Mouse (Mus musculus) forebrain, embryonic 11.5 days (tissue): ENCODE data around the gene Capn5. TPM values are rescaled to one million over a fixed set of nuclear protein-coding genes. Genes with fewer than 3 reads are reported as not detected.

Source experiments
- ATAC-seq: fragments of 200-750 bp; cut with Nextera tagmentation; replicated peaks from 2 replicates; pipeline ENCODE4 v1.8.0; 2017; ENCODE audit warnings: moderate TSS enrichment; ENCODE audit not compliant: low FRiP score
- DNase-seq: peaks from one replicate; pipeline ENCODE4 v3.0.0-alpha.2; 2017; ENCODE audit warnings: low spot score
- H3K27ac ChIP-seq: fragments of 300-500 bp; sonication (generic); 2 replicates; pipeline ENCODE4 v1.5.1; 2014; ENCODE audit warnings: low read depth, low read length
- H3K27me3 ChIP-seq: fragments of 300-500 bp; sonication (generic); 2 replicates; pipeline ENCODE4 v1.6.1; 2014; ENCODE audit warnings: mild to moderate bottlenecking, low read length, mixed read lengths; ENCODE audit not compliant: control insufficient read depth, insufficient read depth
- H3K36me3 ChIP-seq: fragments of 300-500 bp; sonication (generic); 2 replicates; pipeline ENCODE4 v1.6.1; 2014; ENCODE audit warnings: mild to moderate bottlenecking, low read length, moderate library complexity, mixed read lengths; ENCODE audit not compliant: control insufficient read depth, insufficient read depth
- H3K4me1 ChIP-seq: fragments of 300-500 bp; sonication (generic); replicated peaks from 2 replicates; pipeline ENCODE4 v1.6.1; 2014; ENCODE audit warnings: low read length, mixed read lengths; ENCODE audit not compliant: control insufficient read depth, insufficient read depth
- H3K4me2 ChIP-seq: fragments of 300-500 bp; sonication (generic); 2 replicates; pipeline ENCODE4 v1.6.1; 2014; ENCODE audit warnings: low read depth, mild to moderate bottlenecking, low read length, moderate library complexity, mixed read lengths; ENCODE audit not compliant: severe bottlenecking
- H3K4me3 ChIP-seq: fragments of 300-500 bp; sonication (generic); 2 replicates; pipeline ENCODE4 v1.5.1; 2014; ENCODE audit warnings: low read depth, low read length
- H3K9ac ChIP-seq: fragments of 300-500 bp; sonication (generic); 2 replicates; pipeline ENCODE4 v1.6.1; 2014; ENCODE audit warnings: low read length
- H3K9me3 ChIP-seq: fragments of 300-500 bp; sonication (generic); 2 replicates; pipeline ENCODE4 v1.6.1; 2016; ENCODE audit warnings: low read length, mixed read lengths; ENCODE audit not compliant: control insufficient read depth
- WGBS: fragments of 180-500 bp; shearing (Covaris S2); extraction: QIAGEN DNeasy Blood & Tissue Kit; methylation state at CpG from one replicate; pipeline ENCODE4 v1.1.7; 2014; 5-methylcytosine and 5-hydroxymethylcytosine counted together
- polyA plus RNA-seq: library from polyadenylated mRNA; unstranded; fragments of >200 nt; fragmentation: Nextera tagmentation; extraction: Ambion mirVana; gene quantifications from 2 replicates; pipeline ENCODE4 v1.2.1, GENCODE M21; 2014

The Capn5 gene
- polyA plus RNA-seq, 1 experiment from 2014 or later, result 6.1 TPM

- Histone ChIP-seq H3K4me3 (no peak overlapping the region), H3K27ac (no peak overlapping the region), H3K4me1 (no peaks in the 10 kb centered on the region), H3K9me3 (no peaks in the 10 kb centered on the region), H3K36me3 (no peaks in the 10 kb centered on the region), H3K27me3 (no peaks in the 10 kb centered on the region), H3K4me2 (no peak overlapping the region), H3K9ac (no peak overlapping the region)
- 75% methylated on average over 16 of the region's 16 CpGs for WGBS
- no peak for DNase-seq
- ATAC-seq, result no peak
Measured at GRCm38 (mm10) chr7:98104481-98105435, 73.3 kb downstream of the Capn5 start.

- 74% methylated on average over 5 of the region's 5 CpGs for WGBS
- no peaks in the 10 kb centered on the region for H3K9me3 ChIP-seq
- DNase-seq (no peak), ATAC-seq (no peak)
- H3K4me1 ChIP-seq, result no peaks in the 10 kb centered on the region
- no peak overlapping the region for H3K4me3 ChIP-seq
- H3K36me3 ChIP-seq, result no peaks in the 10 kb centered on the region
- no peak overlapping the region for H3K4me2 ChIP-seq
- H3K9ac ChIP-seq, result no peak overlapping the region
- no peak overlapping the region for H3K27ac ChIP-seq
- H3K27me3 ChIP-seq, result no peaks in the 10 kb centered on the region
Measured at GRCm38 (mm10) chr7:98103942-98104292, 74.2 kb downstream of the Capn5 start.

GRCm38 (mm10) chr7:98103002-98103941 is 74.8 kb downstream of the Capn5 start:
- H3K9me3 ChIP-seq, result no peaks in the 10 kb centered on the region
- H3K9ac ChIP-seq, result peak overlapping the region; percentile 60
- no peaks in the 10 kb centered on the region for H3K27me3 ChIP-seq
- no peak overlapping the region for H3K27ac ChIP-seq
- ATAC-seq, result peak; percentile 80
- no peaks in the 10 kb centered on the region for H3K4me1 ChIP-seq
- peak overlapping the region; percentile 21 for H3K4me3 ChIP-seq
- H3K36me3 ChIP-seq, result no peaks in the 10 kb centered on the region
- WGBS, result 20% methylated on average over 20 of the region's 26 CpGs
- DNase-seq, result peak; percentile 93
- peak overlapping the region; percentile 45; the same call in 1 of the 2 replicates for H3K4me2 ChIP-seq

GRCm38 (mm10) chr7:98102488-98102887 is 75.6 kb downstream of the Capn5 start:
- no peak for DNase-seq
- H3K36me3 ChIP-seq, result no peaks in the 10 kb centered on the region; the same call in 1 of the 2 replicates
- H3K4me2 ChIP-seq, result no peak overlapping the region
- 0 out of 2 replicates have a peak, but pooled peaks have one; percentile 16 for ATAC-seq
- H3K4me3 ChIP-seq, result no peak overlapping the region
- no peaks in the 10 kb centered on the region for H3K9me3 ChIP-seq
- no peaks in the 10 kb centered on the region for H3K27me3 ChIP-seq
- peak overlapping the region; percentile 60 for H3K9ac ChIP-seq
- 94% methylated on average over 11 of the region's 11 CpGs for WGBS
- H3K4me1 ChIP-seq, result no peaks in the 10 kb centered on the region
- no peak overlapping the region for H3K27ac ChIP-seq

- Histone ChIP-seq H3K4me2 (no peak overlapping the region), H3K36me3 (no peaks in the 10 kb centered on the region; the same call in 1 of the 2 replicates), H3K4me1 (no peaks in the 10 kb centered on the region), H3K4me3 (no peak overlapping the region), H3K9me3 (no peaks in the 10 kb centered on the region), H3K9ac (no peak overlapping the region), H3K27ac (no peak overlapping the region), H3K27me3 (no peaks in the 10 kb centered on the region)
- ATAC-seq (no peak), DNase-seq (no peak)
- 92% methylated on average over 8 of the region's 8 CpGs for WGBS
Measured at GRCm38 (mm10) chr7:98097557-98097956, 80.5 kb downstream of the Capn5 start.

GRCm38 (mm10) chr7:98095852-98096251 is 82.2 kb downstream of the Capn5 start:
- DNase-seq, result no peak
- no peak overlapping the region for H3K27ac ChIP-seq
- no peak overlapping the region for H3K4me2 ChIP-seq
- H3K27me3 ChIP-seq, result no peaks in the 10 kb centered on the region
- no peaks in the 10 kb centered on the region for H3K9me3 ChIP-seq
- H3K9ac ChIP-seq, result no peak overlapping the region
- no peak for ATAC-seq
- no peaks in the 10 kb centered on the region; the same call in 1 of the 2 replicates for H3K36me3 ChIP-seq
- WGBS, result 96% methylated on average over 4 of the region's 4 CpGs
- no peak overlapping the region for H3K4me3 ChIP-seq
- H3K4me1 ChIP-seq, result no peaks in the 10 kb centered on the region

GRCm38 (mm10) chr7:98086346-98086745 is 91.7 kb downstream of the Capn5 start:
- no peak overlapping the region for H3K9ac ChIP-seq
- H3K9me3 ChIP-seq, result no peaks in the 10 kb centered on the region
- no peak overlapping the region for H3K4me3 ChIP-seq
- DNase-seq (no peak), ATAC-seq (no peak)
- H3K4me2 ChIP-seq, result no peak overlapping the region
- no peaks in the 10 kb centered on the region; the same call in 1 of the 2 replicates for H3K4me1 ChIP-seq
- H3K36me3 ChIP-seq, result no peaks in the 10 kb centered on the region
- no peak overlapping the region for H3K27ac ChIP-seq
- H3K27me3 ChIP-seq, result no peaks in the 10 kb centered on the region
- WGBS, result 51% methylated on average over 2 of the region's 2 CpGs

GRCm38 (mm10) chr7:98085314-98085713 is 92.8 kb downstream of the Capn5 start:
- WGBS, result 78% methylated on average over 7 of the region's 7 CpGs
- no peak overlapping the region for H3K27ac ChIP-seq
- no peaks in the 10 kb centered on the region for H3K27me3 ChIP-seq
- DNase-seq (no peak), ATAC-seq (no peak)
- no peaks in the 10 kb centered on the region for H3K36me3 ChIP-seq
- H3K9me3 ChIP-seq, result no peaks in the 10 kb centered on the region
- no peak overlapping the region for H3K4me2 ChIP-seq
- no peak overlapping the region for H3K4me3 ChIP-seq
- H3K9ac ChIP-seq, result no peak overlapping the region
- no peaks in the 10 kb centered on the region; the same call in 1 of the 2 replicates for H3K4me1 ChIP-seq
